Mouse (Mus musculus): ENCODE measurements around the gene Apol8.

Gene Apol8

DNA sequence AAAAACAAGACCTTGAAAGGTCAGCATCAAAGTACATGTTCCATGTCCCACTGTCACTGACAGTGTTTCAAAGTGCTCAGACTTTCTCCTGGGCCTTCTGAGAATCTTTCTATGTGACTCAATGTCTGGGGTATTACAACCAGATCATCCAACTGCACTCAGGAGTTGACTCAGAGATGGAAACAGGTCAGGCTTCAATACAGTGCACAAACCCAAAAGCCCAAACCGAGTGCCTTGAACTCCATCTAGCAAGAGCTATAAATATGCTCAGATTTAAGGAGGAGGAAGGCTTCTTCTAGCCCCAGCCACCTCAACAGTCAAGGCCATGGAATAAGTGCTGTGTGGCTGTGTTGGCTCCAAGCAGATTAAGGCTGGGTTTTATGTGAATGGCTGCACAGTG is 29.0 kb upstream of the Apol8 start:
- no peak for DNase-seq

DNA sequence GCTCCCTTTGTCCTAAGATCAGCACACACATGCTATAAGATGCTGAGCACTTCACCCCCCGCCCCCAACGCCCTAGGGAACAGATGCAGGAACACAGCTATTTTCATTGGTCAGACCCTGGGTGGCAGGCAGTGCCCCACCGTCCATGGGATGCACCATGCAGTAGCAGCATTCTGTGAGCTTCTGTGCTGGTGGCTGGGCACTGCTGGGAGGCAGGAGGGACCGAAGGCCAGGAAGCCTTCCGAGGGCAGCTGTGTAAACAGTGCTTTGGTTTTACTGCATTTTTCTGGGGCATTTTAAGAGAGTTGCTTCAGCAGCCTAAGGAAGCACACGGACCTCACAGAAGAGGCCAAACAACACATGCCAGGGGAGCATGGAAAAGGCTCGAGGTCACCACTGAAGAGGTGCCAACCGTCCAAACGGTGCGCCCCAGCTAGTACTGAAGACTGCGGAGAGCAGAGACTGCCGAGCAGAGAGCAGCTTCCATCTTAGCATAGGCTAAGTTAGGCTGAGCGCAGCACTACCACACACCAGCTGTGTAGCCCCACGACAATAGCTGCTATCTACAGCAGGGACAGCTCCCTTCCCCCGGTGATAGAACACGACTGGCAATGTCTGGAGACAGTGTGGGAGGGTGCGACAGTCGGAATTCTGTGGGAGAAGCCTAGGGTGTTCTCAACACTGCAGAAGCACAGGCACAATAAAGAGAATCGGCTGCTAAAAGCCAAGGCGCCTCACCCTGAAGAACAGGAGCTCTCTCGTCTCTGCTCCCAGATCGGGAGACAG is 27.4 kb upstream of the Apol8 start:
- no peak for DNase-seq

GRCm38 (mm10) chr15:77782449-77783014 is 25.7 kb upstream of the Apol8 start:
- DNase-seq = peak in 1 of 2 experiments; percentile 63

DNA sequence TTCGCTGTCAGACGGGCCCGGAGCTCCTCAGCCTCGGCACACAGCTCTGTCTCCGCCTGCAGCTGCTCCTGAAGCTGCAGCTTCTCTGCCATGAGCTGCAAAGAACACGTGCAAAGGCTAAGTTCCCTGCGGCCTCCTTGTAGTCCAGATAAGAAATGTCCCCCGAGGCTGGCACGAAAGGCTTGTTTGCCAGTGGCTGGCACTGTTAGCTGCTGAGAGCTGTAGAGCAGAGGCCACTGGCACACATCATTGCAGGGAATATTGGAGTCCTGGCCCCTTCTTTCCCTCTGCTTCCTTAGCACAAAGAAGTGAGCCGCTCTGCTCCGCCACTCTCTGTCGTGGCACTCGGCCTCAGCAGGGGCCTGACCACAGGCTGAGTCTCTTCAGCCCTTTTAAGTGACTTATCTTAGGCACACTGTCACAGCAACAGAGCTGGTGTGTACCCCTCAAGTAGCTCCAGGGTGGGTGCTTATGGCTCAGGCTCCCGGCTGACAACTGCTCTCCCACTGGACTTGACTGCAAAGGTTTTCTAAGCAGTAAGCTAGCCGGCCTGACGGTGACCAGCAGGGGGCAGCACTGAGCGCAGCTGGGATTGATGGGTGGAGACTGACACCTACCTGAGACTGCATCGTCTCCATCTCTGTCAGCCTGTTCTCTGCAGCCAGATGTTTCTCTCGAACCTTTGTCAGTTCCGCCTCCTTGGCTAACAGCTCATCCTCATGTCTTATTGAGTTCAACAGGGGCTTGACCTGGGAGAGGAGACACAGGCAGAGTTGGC is 18.6 kb upstream of the Apol8 start:
- DNase-seq = peak; percentile 69 to 75

- DNase-seq = no peak
Measured at GRCm38 (mm10) chr15:77774303-77774702, 17.5 kb upstream of the Apol8 start.

DNA sequence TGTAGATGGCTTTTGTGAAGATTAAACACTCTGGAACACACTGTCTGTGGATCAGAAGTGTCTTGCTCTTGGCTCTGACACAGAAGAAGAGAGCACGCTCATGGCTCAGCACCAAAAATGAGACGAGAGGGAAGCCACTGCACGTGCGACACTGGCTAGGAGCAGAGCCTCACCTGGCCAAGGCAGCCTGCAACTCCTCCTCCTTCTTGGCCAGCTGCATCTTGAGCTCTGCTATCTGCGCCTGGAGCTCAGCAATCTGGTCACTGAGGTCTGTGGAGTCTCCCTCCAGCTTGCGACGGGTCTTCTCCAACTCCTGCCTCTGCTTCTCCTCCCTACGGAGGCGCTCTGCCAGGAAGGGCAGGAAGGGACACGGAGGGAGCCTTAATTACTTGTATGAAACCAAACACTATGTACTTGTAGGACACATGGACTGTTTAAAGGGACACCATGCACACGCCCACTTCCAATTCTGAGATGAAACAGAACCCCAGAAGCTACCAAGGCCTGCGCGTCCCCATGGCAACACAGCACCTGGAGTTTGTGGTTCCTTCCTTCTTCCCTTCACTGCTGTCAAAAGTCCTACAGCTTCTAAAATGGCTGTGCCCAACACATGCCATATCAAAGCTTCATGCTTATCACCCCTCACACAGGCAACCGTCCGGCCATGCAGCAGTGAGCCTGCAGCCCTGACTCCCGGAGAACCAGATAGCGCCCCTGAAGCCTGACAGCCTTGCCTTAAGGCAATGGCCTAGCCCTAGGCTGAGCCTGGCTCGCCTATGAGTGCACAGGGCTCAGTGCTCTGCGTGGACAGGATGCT is 16.5 kb upstream of the Apol8 start:
- DNase-seq = no peak

DNA sequence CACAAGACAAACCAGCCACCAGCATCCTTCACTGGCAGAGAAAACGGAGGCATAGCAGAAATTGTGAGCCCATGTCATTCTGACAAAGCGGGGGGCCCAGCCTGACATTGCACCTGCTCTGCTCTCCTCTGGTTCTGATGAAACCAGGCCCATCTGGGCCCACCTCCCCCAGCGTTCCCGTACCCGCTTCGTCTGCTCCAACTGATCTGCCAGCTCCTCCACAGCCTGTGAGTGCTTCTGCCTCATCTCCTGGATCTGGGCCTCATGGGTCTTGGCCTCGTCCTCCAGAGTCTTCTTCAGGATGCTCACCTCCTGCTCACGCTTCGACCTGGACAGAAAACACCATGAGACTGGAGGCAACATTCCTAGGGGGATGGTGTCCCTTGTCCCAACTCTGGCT is 14.1 kb upstream of the Apol8 start:
- DNase-seq = no peak

- DNase-seq = no peak
Measured at GRCm38 (mm10) chr15:77770341-77770740, 13.5 kb upstream of the Apol8 start.

DNA sequence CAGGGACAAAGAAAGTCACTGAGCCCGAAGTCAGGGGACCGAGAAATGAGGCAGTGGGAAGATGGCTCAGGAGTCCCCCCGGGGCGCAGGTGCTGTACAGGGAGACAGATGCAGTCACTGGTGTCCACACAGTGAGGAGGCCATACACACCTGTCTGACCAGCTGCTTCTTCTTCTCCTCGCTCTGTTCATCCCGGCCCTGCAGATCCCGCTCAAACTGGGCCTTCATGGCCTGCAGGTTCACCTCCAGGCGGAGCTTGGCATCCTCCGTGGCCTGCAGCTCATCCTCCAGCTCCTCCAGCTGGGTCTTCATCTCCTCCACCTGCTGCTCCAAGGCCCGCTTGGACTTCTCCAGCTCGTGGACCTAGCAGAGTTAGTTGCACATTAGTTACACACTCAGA is 10.2 kb upstream of the Apol8 start:
- no peak for DNase-seq

- DNase-seq = no peak
Measured at GRCm38 (mm10) chr15:77765484-77766093, 8.8 kb upstream of the Apol8 start.

- DNase-seq = peak; percentile 76
Measured at GRCm38 (mm10) chr15:77764391-77765006, 7.7 kb upstream of the Apol8 start.

- no peak for DNase-seq
Measured at GRCm38 (mm10) chr15:77763702-77764101, 6.9 kb upstream of the Apol8 start.

DNA sequence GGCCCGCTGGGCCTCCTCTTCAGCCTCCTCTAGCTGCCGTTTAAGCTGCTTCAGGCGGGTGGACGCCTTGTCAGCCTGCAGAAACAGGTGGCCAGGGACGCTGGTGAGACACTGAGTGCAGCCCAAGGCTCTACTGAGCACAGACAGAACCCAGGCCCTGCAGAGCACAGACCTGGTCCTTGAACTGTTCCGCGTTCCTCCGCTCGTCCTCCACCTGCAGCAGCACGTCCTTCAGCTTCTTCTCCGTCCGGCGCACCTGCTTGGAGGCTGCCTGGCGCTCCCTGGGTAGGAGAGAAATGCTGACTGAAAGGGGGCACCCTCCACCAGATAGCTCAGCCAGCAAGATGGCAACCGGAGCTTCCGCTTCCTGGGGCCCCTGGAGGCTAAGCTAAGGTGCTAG is 6.2 kb upstream of the Apol8 start:
- DNase-seq = no peak

DNA sequence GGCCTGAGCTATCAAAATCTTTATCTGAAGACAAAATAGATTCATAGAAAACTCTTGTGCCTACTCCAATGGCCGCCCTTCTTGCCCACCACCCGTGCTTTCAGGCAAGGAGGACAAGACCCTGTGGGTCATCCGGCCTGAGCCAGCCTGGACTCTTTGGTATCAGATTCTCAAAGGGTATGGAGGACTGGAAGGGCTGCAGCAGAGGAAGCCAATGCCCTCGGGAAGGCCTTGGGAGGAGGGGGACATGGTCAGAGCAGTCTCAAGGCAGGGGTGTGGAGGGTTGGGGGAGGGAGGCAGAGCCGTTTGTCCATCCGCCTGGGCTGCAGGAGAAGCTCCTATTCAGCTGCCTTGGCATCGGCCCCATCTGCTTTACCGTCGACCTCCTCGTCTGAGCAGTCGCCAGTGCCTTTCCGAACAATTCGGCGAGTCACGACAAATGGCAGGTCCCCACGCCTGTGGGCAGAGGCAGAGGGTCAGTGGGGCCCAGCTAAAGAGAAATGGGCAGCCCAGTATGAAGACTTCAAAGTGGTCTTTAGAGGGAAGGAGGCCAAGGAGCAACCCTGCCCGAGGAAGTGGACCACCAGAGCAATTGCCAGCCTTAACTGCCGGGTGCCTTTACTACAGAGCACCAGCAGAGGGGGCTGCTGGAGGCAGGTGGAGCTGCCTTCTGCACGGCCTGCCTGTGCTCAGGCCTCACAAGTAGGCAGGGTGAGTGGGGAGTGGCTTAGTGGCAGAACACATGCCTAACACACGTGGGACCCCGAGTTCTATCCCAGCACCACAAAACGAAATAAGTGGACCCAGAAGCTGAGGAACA is 5.0 kb upstream of the Apol8 start:
- peak in 1 of 2 experiments; percentile 35 for DNase-seq

DNA sequence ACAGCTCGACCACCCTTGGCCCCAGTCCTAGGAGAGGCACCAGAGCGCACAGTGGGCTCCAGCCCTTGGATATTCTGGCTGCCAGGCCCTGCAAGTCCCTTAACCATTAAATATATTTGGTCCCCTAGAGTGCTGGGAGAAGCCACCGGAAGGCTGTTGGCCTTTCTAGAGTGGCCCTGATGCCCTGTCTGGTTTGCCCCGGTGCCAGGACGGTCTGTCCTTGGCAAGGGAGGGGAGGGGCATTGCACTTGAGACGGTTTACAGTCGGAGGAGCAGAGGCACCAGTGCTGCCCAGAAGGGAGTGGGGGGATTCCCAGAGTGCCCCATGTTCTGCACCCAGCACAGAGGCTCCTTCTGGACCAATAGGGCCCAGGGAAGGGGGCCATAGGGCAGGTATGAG is 4.3 kb upstream of the Apol8 start:
- no peak for DNase-seq

GRCm38 (mm10) chr15:77760037-77760436 is 3.2 kb upstream of the Apol8 start:
- DNase-seq = no peak

GRCm38 (mm10) chr15:77757586-77758226 is 903 bp upstream of the Apol8 start:
- no peak for DNase-seq

GRCm38 (mm10) chr15:77756081-77756480 is 722 bp downstream of the Apol8 start:
- DNase-seq = no peak

DNA sequence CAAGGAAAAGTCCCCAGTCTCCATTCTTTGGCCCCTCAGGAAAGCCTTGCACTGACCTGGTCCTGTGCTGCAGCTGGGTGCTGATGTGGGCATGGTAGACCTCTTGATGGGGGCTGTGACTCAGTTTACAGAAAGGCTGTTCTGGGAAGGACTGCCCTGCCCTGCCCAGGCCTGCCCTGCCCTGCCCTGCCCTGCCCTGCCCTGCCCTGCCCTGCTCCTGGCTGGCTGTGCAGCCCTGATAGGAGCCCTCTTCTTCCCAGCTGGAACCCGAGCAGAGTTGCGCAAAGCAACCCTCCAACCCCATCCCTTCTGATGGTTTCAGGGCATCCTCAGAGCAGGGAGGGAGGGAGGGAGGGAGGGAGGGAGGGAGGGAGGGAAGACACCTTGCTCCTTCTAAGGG is 1.7 kb downstream of the Apol8 start:
- DNase-seq = no peak

DNA sequence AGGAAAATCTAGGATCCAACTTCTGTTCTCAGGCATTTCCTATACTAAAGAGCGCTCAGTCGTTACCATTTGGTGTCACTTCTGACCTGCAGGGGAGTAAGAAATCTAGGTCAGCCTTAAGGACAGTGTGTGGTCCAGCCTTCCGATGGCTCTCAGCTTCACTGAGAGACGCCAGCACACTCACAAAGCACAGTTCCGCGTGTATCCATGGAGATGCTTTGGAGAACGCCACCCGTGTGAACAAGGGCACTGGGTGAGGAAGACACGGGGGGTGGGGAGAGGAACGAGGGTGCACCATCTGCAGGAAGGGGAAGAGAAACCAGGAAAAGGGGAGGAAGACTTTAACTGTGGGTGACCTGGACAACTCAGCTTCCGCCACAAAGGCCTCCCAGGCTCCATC is 4.4 kb downstream of the Apol8 start:
- no peak for DNase-seq

DNA sequence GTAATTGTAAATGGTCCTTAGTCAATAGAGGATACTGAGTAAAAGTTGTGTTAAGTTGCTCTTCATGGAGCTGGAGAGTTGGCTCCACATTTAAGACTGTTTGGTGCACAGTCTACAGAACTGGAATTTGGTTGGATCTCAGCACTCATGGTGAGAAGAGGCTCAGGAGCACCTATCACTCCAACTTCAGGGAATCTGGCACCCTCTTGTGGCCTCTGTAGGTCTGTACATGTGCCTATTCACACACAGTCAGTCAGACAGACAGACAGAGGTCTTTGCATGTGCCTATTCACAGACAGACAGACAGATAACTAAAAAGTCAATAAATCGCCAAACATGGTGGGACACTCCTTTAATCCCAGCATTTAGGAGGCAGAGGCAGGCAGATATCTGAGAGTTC is 6.3 kb downstream of the Apol8 start:
- peak in 1 of 2 experiments; percentile 54 for DNase-seq
